Mouse (Mus musculus): ENCODE measurements around the gene Anxa6. TPM values are rescaled to one million over a fixed set of nuclear protein-coding genes. Genes with fewer than 3 reads are reported as not detected.

Anxa6 gene
- polyA plus RNA-seq, 1 experiment = 30.1 TPM

DNA sequence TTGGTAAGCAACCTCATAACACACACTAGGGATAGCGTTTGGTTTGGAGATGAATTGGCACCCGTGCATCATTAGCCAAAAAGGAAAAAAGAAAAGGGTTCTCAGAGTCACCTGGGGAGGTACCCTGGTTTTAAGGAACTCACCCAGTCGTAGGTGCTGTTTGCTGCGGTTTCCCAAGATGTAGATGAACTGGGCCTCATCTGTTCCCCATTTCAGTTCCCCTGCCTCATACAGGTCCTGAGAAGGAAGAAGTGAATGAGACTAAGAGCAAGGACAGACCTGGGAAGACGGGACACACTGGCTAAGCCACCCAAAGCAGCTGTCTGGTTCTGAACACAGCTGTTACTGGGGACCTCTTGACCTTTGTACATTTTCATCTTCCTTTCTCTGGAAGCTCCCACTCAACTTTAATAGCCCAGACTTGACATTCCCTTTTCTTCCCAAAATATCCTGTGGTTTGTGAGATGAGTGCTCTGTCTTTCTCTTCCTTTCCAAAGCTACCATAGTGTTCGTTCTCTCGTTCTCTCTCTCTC, 28.2 kb downstream of the Anxa6 start:
- Histone ChIP-seq H3K27me3 (ENCODE audit: control insufficient read depth, insufficient read depth, low read length) (no peaks in the 10 kb centered on the region), H3K27ac (ENCODE audit: insufficient read depth, low read depth, low read length) (no peak overlapping the region), H3K36me3 (ENCODE audit: control insufficient read depth, insufficient read depth, low read length) (peaks cover 16% of the 10 kb centered on the region), H3K4me1 (ENCODE audit: control insufficient read depth, insufficient read depth, insufficient read length, low read length) (no peaks in the 10 kb centered on the region), H3K4me3 (ENCODE audit: low read depth, low read length) (no peak overlapping the region)
- WGBS = 71% methylated on average over 7 of the region's 7 CpGs
- no peak for TF ChIP-seq POLR2A (IDR thresholded peaks at IDR 0.05; ENCODE audit: low read depth, low read length)

DNA sequence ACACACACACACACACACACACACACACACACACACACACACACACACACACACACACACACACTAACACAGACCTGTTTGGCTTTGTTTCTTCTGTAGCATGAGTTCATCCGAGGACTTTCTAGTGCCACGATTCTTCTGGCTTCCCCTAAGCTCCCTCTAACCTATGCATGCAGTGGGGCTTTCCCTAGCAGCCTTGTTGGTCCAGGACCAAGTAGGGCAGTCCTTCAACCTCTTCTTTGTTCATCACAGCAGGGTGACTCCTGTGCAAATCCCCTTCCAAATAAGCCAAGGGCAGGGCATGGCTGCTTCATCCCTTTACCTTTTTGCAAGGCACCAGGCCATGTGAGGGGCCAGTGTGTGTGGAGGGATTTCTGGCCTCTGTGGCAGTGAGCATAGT, 34.5 kb downstream of the Anxa6 start:
- TF ChIP-seq CTCF (IDR thresholded peaks at IDR 0.05; ENCODE audit: extremely low read depth, insufficient read length, insufficient replicate concordance, low read depth, low read length) = no peak
- no peak for TF ChIP-seq POLR2A (IDR thresholded peaks at IDR 0.05; ENCODE audit: low read depth, low read length)
- H3K4me3 ChIP-seq (ENCODE audit: low read depth, low read length) = no peak overlapping the region
- peaks cover 12% of the 10 kb centered on the region for H3K36me3 ChIP-seq (ENCODE audit: control insufficient read depth, insufficient read depth, low read length)
- H3K4me1 ChIP-seq (ENCODE audit: control insufficient read depth, insufficient read depth, insufficient read length, low read length) = peaks cover 2% of the 10 kb centered on the region; the same call in 1 of the 2 replicates
- H3K27me3 ChIP-seq (ENCODE audit: control insufficient read depth, insufficient read depth, low read length) = no peaks in the 10 kb centered on the region
- no peak overlapping the region for H3K27ac ChIP-seq (ENCODE audit: insufficient read depth, low read depth, low read length)
- WGBS = 52% methylated on average over 2 of the region's 2 CpGs

DNA sequence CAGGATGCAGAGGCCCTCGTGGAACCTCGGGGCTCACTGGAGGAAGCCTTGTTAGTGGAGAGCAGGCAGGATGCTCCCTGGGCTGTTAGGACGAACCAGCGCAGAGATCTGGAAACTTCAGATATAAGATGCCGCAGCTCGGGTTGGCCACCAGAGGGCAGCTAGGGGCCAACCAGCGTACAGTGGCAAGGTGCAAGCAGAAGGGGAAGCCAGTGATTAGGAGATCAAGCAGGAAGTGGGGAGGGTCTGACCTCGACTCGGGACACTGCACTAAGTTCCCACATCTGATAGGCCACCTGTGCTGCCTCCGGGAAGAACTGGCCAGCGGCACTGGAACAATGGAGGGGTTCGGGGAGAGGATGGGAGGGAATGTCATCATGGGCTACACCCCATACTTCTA, 35.0 kb downstream of the Anxa6 start:
- Histone ChIP-seq H3K4me3 (ENCODE audit: low read depth, low read length) (no peak overlapping the region), H3K4me1 (ENCODE audit: control insufficient read depth, insufficient read depth, insufficient read length, low read length) (peaks cover 2% of the 10 kb centered on the region; the same call in 1 of the 2 replicates), H3K27ac (ENCODE audit: insufficient read depth, low read depth, low read length) (no peak overlapping the region), H3K27me3 (ENCODE audit: control insufficient read depth, insufficient read depth, low read length) (no peaks in the 10 kb centered on the region), H3K36me3 (ENCODE audit: control insufficient read depth, insufficient read depth, low read length) (peaks cover 11% of the 10 kb centered on the region)
- TF ChIP-seq CTCF (IDR thresholded peaks at IDR 0.05; ENCODE audit: extremely low read depth, insufficient read length, insufficient replicate concordance, low read depth, low read length) (peak; percentile 90), POLR2A (IDR thresholded peaks at IDR 0.05; ENCODE audit: low read depth, low read length) (no peak)
- 3% methylated on average over 12 of the region's 12 CpGs for WGBS

DNA sequence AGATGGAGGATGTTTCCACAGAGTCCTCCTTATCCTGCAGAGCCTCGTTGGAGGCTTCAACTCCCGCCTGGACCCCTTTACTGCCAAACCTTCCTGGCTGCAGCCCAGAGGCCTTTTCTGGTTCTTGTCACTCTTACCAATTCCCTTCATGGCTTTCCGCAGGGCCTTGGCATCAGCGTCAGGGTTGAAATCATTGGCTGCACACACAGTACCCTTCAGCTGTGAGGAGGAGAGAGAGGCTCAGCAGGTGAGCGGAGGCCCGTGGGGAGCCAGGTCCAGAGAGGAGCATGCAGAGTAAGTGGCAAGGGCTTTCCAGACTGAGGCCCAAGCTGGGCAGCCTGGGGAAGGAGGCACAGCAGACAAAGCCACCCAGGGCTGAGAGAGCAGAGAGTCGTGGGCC, 37.1 kb downstream of the Anxa6 start:
- Histone ChIP-seq H3K27me3 (ENCODE audit: control insufficient read depth, insufficient read depth, low read length) (no peaks in the 10 kb centered on the region), H3K27ac (ENCODE audit: insufficient read depth, low read depth, low read length) (no peak overlapping the region), H3K4me1 (ENCODE audit: control insufficient read depth, insufficient read depth, insufficient read length, low read length) (peaks cover 2% of the 10 kb centered on the region; the same call in 1 of the 2 replicates), H3K4me3 (ENCODE audit: low read depth, low read length) (no peak overlapping the region), H3K36me3 (ENCODE audit: control insufficient read depth, insufficient read depth, low read length) (peaks cover 9% of the 10 kb centered on the region)
- 81% methylated on average over 7 of the region's 7 CpGs for WGBS
- TF ChIP-seq POLR2A (IDR thresholded peaks at IDR 0.05; ENCODE audit: low read depth, low read length) = no peak
- no peak for TF ChIP-seq CTCF (IDR thresholded peaks at IDR 0.05; ENCODE audit: extremely low read depth, insufficient read length, insufficient replicate concordance, low read depth, low read length)

DNA sequence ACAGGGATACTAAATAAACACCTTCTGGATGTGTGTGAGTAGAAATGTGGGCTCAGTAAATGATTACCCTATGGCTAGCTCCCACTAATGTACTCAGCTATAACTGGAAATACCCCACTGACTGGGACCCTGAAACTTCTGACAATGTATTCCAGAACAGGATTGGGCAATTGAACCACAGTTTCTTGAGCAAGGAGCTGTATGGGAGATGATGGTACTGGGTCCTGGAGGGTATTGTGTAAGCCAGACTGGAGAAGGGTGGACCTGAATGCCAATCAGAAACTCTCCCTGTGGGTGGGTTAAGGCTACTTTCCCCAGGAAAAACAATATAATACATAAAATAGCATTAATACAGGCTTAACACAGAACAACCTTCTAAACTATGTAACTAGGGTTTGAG, 43.3 kb downstream of the Anxa6 start:
- Histone ChIP-seq H3K36me3 (ENCODE audit: control insufficient read depth, insufficient read depth, low read length) (peaks cover 3% of the 10 kb centered on the region; the same call in 1 of the 2 replicates), H3K27me3 (ENCODE audit: control insufficient read depth, insufficient read depth, low read length) (no peaks in the 10 kb centered on the region), H3K4me1 (ENCODE audit: control insufficient read depth, insufficient read depth, insufficient read length, low read length) (peaks cover 2% of the 10 kb centered on the region; the same call in 1 of the 2 replicates), H3K4me3 (ENCODE audit: low read depth, low read length) (no peak overlapping the region), H3K27ac (ENCODE audit: insufficient read depth, low read depth, low read length) (no peak overlapping the region)
- TF ChIP-seq POLR2A (IDR thresholded peaks at IDR 0.05; ENCODE audit: low read depth, low read length) (no peak), CTCF (IDR thresholded peaks at IDR 0.05; ENCODE audit: extremely low read depth, insufficient read length, insufficient replicate concordance, low read depth, low read length) (no peak)

DNA sequence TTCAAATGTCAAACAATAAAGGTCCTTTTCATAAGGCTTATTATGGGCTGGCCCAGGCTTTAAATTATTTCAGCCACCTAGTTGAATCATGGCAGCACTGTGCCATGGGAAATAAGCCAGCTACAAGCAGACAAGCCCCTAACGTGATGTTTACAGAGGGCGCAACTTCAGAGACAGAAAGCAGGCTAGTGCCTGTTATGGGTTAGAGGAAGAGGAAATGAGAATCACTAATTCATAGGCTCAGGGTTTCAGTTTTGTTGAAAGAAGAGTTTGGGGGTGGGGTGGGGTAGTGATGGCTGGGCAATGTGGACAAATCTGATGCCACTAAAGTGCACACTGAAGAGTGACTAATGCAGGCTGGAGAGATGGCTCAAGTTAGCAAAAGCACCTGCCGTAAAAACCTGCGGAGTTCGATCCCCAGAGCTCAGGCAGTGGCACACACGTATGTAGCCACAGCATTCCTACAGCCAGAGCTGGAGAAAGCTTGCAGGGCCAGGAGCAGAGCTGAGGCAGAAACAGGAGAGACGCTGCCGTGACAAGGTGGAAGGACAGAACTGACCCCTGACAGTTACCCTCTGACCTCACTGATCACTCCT, 44.4 kb downstream of the Anxa6 start:
- WGBS = 63% methylated on average over 8 of the region's 8 CpGs
- Histone ChIP-seq H3K27ac (ENCODE audit: insufficient read depth, low read depth, low read length) (peak overlapping the region; percentile 54; the same call in 1 of the 2 replicates), H3K4me1 (ENCODE audit: control insufficient read depth, insufficient read depth, insufficient read length, low read length) (peaks cover 2% of the 10 kb centered on the region; the same call in 1 of the 2 replicates), H3K36me3 (ENCODE audit: control insufficient read depth, insufficient read depth, low read length) (0 out of 2 replicates have a peak, but pooled peaks cover 4% of the 10 kb centered on the region), H3K4me3 (ENCODE audit: low read depth, low read length) (no peak overlapping the region), H3K27me3 (ENCODE audit: control insufficient read depth, insufficient read depth, low read length) (no peaks in the 10 kb centered on the region)
- no peak for TF ChIP-seq POLR2A (IDR thresholded peaks at IDR 0.05; ENCODE audit: low read depth, low read length)
- TF ChIP-seq CTCF (IDR thresholded peaks at IDR 0.05; ENCODE audit: extremely low read depth, insufficient read length, insufficient replicate concordance, low read depth, low read length) = no peak

DNA sequence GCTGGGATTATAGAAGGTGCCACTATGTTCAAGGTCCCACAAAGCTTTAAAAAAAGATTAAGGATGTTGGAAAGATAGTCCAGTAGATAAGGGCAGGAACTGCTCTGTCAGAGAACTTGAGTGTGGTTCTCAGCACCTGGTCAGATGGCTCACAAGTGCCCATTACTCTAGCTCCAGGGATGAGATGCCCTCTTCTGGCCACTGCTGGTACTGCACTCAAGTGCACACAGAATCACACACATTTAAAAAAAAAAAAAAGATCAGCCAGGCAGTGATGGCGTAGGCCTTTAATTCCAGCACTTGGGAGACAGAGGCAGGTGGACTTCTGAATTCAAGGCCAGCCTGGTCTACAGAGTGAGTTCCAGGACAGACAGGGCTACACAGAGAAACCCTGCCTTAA, 45.3 kb downstream of the Anxa6 start:
- 89% methylated on average over 1 of the region's 1 CpGs for WGBS
- Histone ChIP-seq H3K27ac (ENCODE audit: insufficient read depth, low read depth, low read length) (no peak overlapping the region), H3K27me3 (ENCODE audit: control insufficient read depth, insufficient read depth, low read length) (no peaks in the 10 kb centered on the region), H3K4me3 (ENCODE audit: low read depth, low read length) (no peak overlapping the region), H3K4me1 (ENCODE audit: control insufficient read depth, insufficient read depth, insufficient read length, low read length) (peaks cover 2% of the 10 kb centered on the region; the same call in 1 of the 2 replicates), H3K36me3 (ENCODE audit: control insufficient read depth, insufficient read depth, low read length) (0 out of 2 replicates have a peak, but pooled peaks cover 4% of the 10 kb centered on the region)
- peak; percentile 71; the same call in 1 of the 2 replicates for TF ChIP-seq CTCF (IDR thresholded peaks at IDR 0.05; ENCODE audit: extremely low read depth, insufficient read length, insufficient replicate concordance, low read depth, low read length)
- no peak for TF ChIP-seq POLR2A (IDR thresholded peaks at IDR 0.05; ENCODE audit: low read depth, low read length)

Data from small intestine, adult 2 months (tissue).